Mouse (Mus musculus): Measurements from ENCODE around the gene Mob3b. TPM values are rescaled to one million over a fixed set of nuclear protein-coding genes. Genes with fewer than 3 reads are reported as not detected.

Gene Mob3b
- 1.3 and 1.5 TPM in 2 replicates for polyA plus RNA-seq (2012; rRNA removed)

DNA sequence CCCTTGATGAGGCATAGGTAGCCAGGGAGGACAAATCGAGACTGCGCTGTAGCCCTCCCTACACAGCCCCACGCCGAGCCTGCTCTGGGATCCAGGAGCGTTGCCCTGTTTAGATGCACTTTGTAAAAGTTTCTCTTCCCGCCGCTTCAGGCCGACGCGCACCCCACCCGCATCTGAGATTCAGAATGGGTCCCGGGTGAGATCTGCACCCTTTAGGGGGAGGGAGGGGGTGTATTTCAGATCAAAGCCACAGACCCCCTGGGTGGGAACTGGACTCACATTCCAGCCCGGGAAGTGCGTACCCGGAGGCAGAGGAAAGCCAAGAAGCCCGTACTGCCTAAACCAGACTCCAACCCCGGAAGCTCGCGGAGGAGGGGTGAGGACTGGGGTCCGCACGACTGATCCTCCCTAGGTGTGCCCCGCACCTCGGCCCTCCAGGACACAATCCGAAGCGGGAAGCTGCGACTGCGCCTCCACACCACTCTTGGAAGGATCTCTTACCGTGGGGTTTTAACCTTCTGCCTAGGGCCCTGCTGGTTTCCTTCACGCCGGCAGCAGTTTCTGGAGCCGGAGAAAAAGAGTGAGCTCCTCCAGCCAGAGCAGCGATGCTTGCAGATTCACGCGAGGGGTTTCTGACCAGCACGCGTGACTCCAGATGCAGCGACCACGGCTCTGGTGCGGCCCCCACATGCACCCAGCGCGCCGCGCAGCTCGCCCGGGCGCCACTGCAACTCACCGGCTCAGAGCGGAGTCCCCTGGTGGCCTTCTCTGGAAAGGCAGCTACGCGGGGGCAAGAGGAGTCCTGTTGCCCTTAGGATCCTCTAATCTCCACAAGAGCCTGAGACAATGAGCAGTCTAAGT, at the start of gene Mob3b:
TSS of gene Mob3b (minus strand) at position 734 of the 861 bp plus-strand sequence.

DNA sequence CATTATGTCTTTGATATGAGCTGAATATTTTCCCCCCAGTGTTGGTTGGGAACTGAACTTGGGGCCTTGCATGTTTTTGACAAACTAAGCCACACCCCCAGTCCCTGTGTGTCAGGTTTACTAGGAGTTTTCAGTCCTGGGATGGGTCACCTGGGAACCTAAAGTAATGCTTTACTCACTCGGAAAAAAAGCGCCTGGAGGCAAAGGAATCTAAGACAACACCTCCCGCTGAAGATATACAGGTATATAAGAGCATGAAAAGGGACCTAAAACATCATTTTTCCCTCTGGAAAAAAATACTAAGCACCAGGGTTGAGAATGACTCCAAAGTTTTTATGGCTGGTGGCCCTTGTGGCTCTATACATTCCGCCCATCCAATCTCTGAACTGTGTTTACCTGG, 5.5 kb downstream of the Mob3b start, which contains the start of gene Ifnk:
TSS of gene Ifnk (plus strand) at position 301 of the 400 bp plus-strand sequence.

Other genes with a start within 250 kb of the Mob3b start
- gene Ifnk, start 5.4 kb downstream of the Mob3b start, polyA plus RNA-seq (2012; rRNA removed) = not detected in 2 replicates
- 44.1 and 48.5 TPM in 2 replicates for gene C9orf72, start 68.7 kb upstream of the Mob3b start, polyA plus RNA-seq (2012; rRNA removed)

Measured in central nervous system, embryonic 18 days (tissue).